Mouse (Mus musculus): ENCODE data around the gene Taf3. TPM values are rescaled to one million over a fixed set of nuclear protein-coding genes. Genes with fewer than 3 reads are reported as not detected.
A peak's percentile ranks its signal among the peaks of the same experiment; 100 is the strongest.

The Taf3 gene
- polyA plus RNA-seq, 1 experiment from 2014 or later = 15.4 TPM

GRCm38 (mm10) chr2:9890906-9891305 is 157.5 kb downstream of the Taf3 start:
- Histone ChIP-seq H3K4me3 (no peak overlapping the region), H3K36me3 (no peaks in the 10 kb centered on the region), H3K27ac (replicated peaks) (no peak overlapping the region), H3K27me3 (ENCODE audit: low read depth, poor library complexity, severe bottlenecking) (peaks cover 97% of the 10 kb centered on the region), H3K4me1 (peaks cover 32% of the 10 kb centered on the region), H3K9me3 (replicated peaks) (no peaks in the 10 kb centered on the region)
- WGBS = 1% methylated on average over 5 of the region's 5 CpGs
- DNase-seq (ENCODE audit: low spot score) = peak; percentile 31

GRCm38 (mm10) chr2:9890251-9890650 is 158.1 kb downstream of the Taf3 start:
- Histone ChIP-seq H3K27me3 (ENCODE audit: low read depth, poor library complexity, severe bottlenecking) (peaks cover 97% of the 10 kb centered on the region), H3K27ac (replicated peaks) (no peak overlapping the region), H3K4me3 (no peak overlapping the region), H3K4me1 (peaks cover 25% of the 10 kb centered on the region), H3K36me3 (no peaks in the 10 kb centered on the region), H3K9me3 (replicated peaks) (no peaks in the 10 kb centered on the region)
- 6% methylated on average over 8 of the region's 8 CpGs for WGBS
- DNase-seq (ENCODE audit: low spot score) = peak; percentile 33

- no peaks in the 10 kb centered on the region for H3K36me3 ChIP-seq
- WGBS = under 1% methylated on average over 23 of the region's 23 CpGs
Observed at GRCm38 (mm10) chr2:9889651-9890183, 158.7 kb downstream of the Taf3 start, which contains the start of gene Gata3. Gene Gata3, minus strand, starts transcription at chr2:9890034.

GRCm38 (mm10) chr2:9888913-9889650 is 159.3 kb downstream of the Taf3 start, which contains the start of gene 9230102O04Rik:
Gene 9230102O04Rik, minus strand, starts transcription at chr2:9889540.
- H3K4me3 ChIP-seq = peak within 1 kb of the TSS; percentile 36
- DNase-seq (ENCODE audit: low spot score) = peak; percentile 70
- H3K4me1 ChIP-seq = peaks cover 28% of the 10 kb centered on the region
- H3K9me3 ChIP-seq (replicated peaks) = no peaks in the 10 kb centered on the region
- H3K27ac ChIP-seq (replicated peaks) = no peak within 1 kb of the TSS
- H3K27me3 ChIP-seq (ENCODE audit: low read depth, poor library complexity, severe bottlenecking) = peaks cover 97% of the 10 kb centered on the region
- WGBS = 0% methylated on average over 30 of the region's 30 CpGs
- no peaks in the 10 kb centered on the region for H3K36me3 ChIP-seq

More at GRCm38 (mm10) chr2:9889651-9890183, 158.7 kb downstream of the Taf3 start, which contains the start of gene Gata3:
- Histone ChIP-seq H3K4me1 (peaks cover 22% of the 10 kb centered on the region), H3K4me3 (peak within 1 kb of the TSS; percentile 36), H3K27ac (replicated peaks) (no peak within 1 kb of the TSS), H3K9me3 (replicated peaks) (no peaks in the 10 kb centered on the region), H3K27me3 (ENCODE audit: low read depth, poor library complexity, severe bottlenecking) (peaks cover 97% of the 10 kb centered on the region)
- DNase-seq (ENCODE audit: low spot score) = peak; percentile 51

- Histone ChIP-seq H3K27ac (replicated peaks) (no peak overlapping the region), H3K4me1 (peaks cover 34% of the 10 kb centered on the region), H3K9me3 (replicated peaks) (no peaks in the 10 kb centered on the region), H3K4me3 (peak overlapping the region; percentile 22; the same call in 1 of the 2 replicates), H3K27me3 (ENCODE audit: low read depth, poor library complexity, severe bottlenecking) (peaks cover 97% of the 10 kb centered on the region), H3K36me3 (no peaks in the 10 kb centered on the region)
- peak; percentile 33 for DNase-seq (ENCODE audit: low spot score)
- WGBS = under 1% methylated on average over 7 of the region's 7 CpGs
Observed at GRCm38 (mm10) chr2:9887636-9888035, 160.8 kb downstream of the Taf3 start.

- peak; percentile 28 for DNase-seq (ENCODE audit: low spot score)
- Histone ChIP-seq H3K9me3 (replicated peaks) (no peaks in the 10 kb centered on the region), H3K4me3 (peak overlapping the region; percentile 22; the same call in 1 of the 2 replicates), H3K27me3 (ENCODE audit: low read depth, poor library complexity, severe bottlenecking) (peaks cover 97% of the 10 kb centered on the region), H3K36me3 (no peaks in the 10 kb centered on the region), H3K4me1 (peaks cover 39% of the 10 kb centered on the region), H3K27ac (replicated peaks) (no peak overlapping the region)
- WGBS = 4% methylated on average over 7 of the region's 7 CpGs
Observed at GRCm38 (mm10) chr2:9886921-9887610, 161.3 kb downstream of the Taf3 start.

GRCm38 (mm10) chr2:9886031-9886430 is 162.4 kb downstream of the Taf3 start:
- 4% methylated on average over 3 of the region's 3 CpGs for WGBS
- peak overlapping the region; percentile 18; the same call in 1 of the 2 replicates for H3K4me3 ChIP-seq

GRCm38 (mm10) chr2:9885217-9885770 is 163.1 kb downstream of the Taf3 start:
- Histone ChIP-seq H3K9me3 (replicated peaks) (no peaks in the 10 kb centered on the region), H3K4me1 (peaks cover 56% of the 10 kb centered on the region), H3K4me3 (peak overlapping the region; percentile 18; the same call in 1 of the 2 replicates), H3K27me3 (ENCODE audit: low read depth, poor library complexity, severe bottlenecking) (peaks cover 100% of the 10 kb centered on the region), H3K27ac (replicated peaks) (no peak overlapping the region), H3K36me3 (no peaks in the 10 kb centered on the region)
- WGBS = 1% methylated on average over 14 of the region's 14 CpGs
- DNase-seq (ENCODE audit: low spot score) = peak; percentile 45

More at GRCm38 (mm10) chr2:9886031-9886430, 162.4 kb downstream of the Taf3 start:
- Histone ChIP-seq H3K9me3 (replicated peaks) (no peaks in the 10 kb centered on the region), H3K27ac (replicated peaks) (no peak overlapping the region), H3K4me1 (peaks cover 50% of the 10 kb centered on the region), H3K27me3 (ENCODE audit: low read depth, poor library complexity, severe bottlenecking) (peaks cover 100% of the 10 kb centered on the region), H3K36me3 (no peaks in the 10 kb centered on the region)
- DNase-seq (ENCODE audit: low spot score) = peak; percentile 22

GRCm38 (mm10) chr2:9884533-9885216 is 163.7 kb downstream of the Taf3 start:
- Histone ChIP-seq H3K27ac (replicated peaks) (no peak overlapping the region), H3K9me3 (replicated peaks) (no peaks in the 10 kb centered on the region), H3K4me1 (peaks cover 60% of the 10 kb centered on the region), H3K4me3 (peak overlapping the region; percentile 55), H3K27me3 (ENCODE audit: low read depth, poor library complexity, severe bottlenecking) (peaks cover 100% of the 10 kb centered on the region), H3K36me3 (no peaks in the 10 kb centered on the region)
- WGBS = 1% methylated on average over 15 of the region's 15 CpGs
- no peak for DNase-seq (ENCODE audit: low spot score)

GRCm38 (mm10) chr2:9883803-9884532 is 164.4 kb downstream of the Taf3 start:
- WGBS = under 1% methylated on average over 27 of the region's 27 CpGs
- H3K27me3 ChIP-seq (ENCODE audit: low read depth, poor library complexity, severe bottlenecking) = peaks cover 99% of the 10 kb centered on the region
- DNase-seq (ENCODE audit: low spot score) = peak; percentile 44
- H3K27ac ChIP-seq (replicated peaks) = no peak overlapping the region
- peak overlapping the region; percentile 55 for H3K4me3 ChIP-seq
- H3K4me1 ChIP-seq = peaks cover 57% of the 10 kb centered on the region
- no peaks in the 10 kb centered on the region for H3K36me3 ChIP-seq
- no peaks in the 10 kb centered on the region for H3K9me3 ChIP-seq (replicated peaks)

- Histone ChIP-seq H3K4me3 (peak overlapping the region; percentile 55), H3K36me3 (no peaks in the 10 kb centered on the region), H3K9me3 (replicated peaks) (no peaks in the 10 kb centered on the region), H3K4me1 (peaks cover 61% of the 10 kb centered on the region), H3K27ac (replicated peaks) (no peak overlapping the region), H3K27me3 (ENCODE audit: low read depth, poor library complexity, severe bottlenecking) (peaks cover 97% of the 10 kb centered on the region)
- under 1% methylated on average over 43 of the region's 43 CpGs for WGBS
- DNase-seq (ENCODE audit: low spot score) = peak; percentile 60
Observed at GRCm38 (mm10) chr2:9882926-9883802, 165.2 kb downstream of the Taf3 start.
